Mouse (Mus musculus) G1E (cell line): Measurements from ENCODE around the gene Tprgl.

Experiments used
- CTCF ChIP-seq: IDR thresholded peaks from 2 replicates; pipeline ENCODE4 v1.5.1; 2012; ENCODE audit warnings: low read depth, low read length, inconsistent platforms, mixed read lengths
- POLR2AphosphoS5 ChIP-seq: IDR thresholded peaks from 2 replicates; pipeline ENCODE4 v1.6.1; 2012; ENCODE audit warnings: low read depth, low read length, inconsistent platforms; ENCODE audit not compliant: insufficient replicate concordance

GRCm38 (mm10) chr4:154171931-154172604 lies 11.6 kb upstream of the Tprgl start:
- no peak for TF ChIP-seq CTCF
- no peak for TF ChIP-seq POLR2AphosphoS5
